Mouse (Mus musculus): ENCODE measurements around the gene Gm20903. TPM values are rescaled to one million over a fixed set of nuclear protein-coding genes. Genes with fewer than 3 reads are reported as not detected.

The Gm20903 gene
- polyA plus RNA-seq (2012; rRNA removed) = not detected in 2 replicates

GRCm38 (mm10) chrY:73669015-73669414, at the start of gene Gm20903:
TSS of gene Gm20903 (plus strand) at chrY:73669315.

